Mouse (Mus musculus): ENCODE measurements around the gene Slc17a6. TPM values are rescaled to one million over a fixed set of nuclear protein-coding genes. Genes with fewer than 3 reads are reported as not detected.
"Not testable (repeated sequence)": the region's sequence is repeated elsewhere in the genome, so short reads cannot be mapped to it uniquely, and the experiment has no call there.

Slc17a6 gene
- total RNA-seq, 4 experiments from 2014 or later = 15.1 to 21.9 (median 21.1) TPM

DNA sequence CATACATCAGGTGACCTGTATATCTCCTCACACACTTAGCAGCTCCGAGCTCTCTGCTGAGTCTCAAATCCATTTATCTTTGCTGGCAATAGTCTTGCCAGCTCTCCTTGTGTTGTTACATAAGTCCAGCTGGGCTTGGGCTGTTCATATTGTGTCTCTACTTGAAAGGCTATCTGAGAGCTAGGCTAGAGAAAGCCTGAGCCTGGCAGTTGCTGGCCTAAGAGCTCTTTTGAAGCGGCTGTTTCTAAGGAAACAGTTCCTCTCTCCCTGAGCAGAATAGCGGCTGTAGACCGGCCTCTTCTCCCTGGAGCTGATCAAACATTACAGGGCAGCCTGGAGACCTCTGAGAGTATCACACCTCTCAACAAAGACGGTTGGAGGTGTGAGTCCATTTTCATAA is 40.6 kb downstream of the Slc17a6 start:
- DNase-seq (ENCODE audit: low spot score in 2 of 2) = peak; percentile 3 to 4

DNA sequence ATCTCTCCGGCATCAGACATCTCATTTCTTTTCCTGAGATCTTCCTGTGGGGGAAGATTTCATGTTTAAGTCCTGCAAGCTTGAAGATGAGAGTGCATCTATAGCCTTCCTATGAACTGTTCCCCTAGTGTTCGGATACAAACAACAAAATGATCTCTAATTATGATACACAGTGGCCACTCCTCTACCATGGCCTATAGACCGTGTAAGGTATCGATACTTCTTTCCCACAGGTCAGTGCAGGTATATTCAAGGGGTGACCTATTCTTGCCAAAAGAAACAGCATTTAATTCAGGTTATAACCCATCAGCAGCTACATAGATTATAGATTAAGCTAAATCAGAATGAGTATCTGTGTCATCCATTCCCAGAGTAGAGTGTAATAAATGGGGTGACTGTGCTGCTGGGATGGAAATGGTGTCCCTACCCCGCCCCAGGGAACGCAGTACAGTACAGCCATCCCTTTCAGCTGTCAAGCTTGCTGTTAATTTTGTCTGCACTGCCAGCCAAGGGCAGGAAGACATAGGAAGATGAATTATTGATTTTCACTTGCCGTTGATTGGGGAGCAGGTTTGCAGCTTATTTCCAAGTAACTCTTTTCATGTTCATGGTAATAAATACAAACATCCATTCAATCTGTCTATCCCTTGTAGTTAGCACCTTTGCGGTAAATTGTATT is 71.9 kb downstream of the Slc17a6 start:
- no peak for DNase-seq (ENCODE audit: low spot score in 2 of 2)

DNA sequence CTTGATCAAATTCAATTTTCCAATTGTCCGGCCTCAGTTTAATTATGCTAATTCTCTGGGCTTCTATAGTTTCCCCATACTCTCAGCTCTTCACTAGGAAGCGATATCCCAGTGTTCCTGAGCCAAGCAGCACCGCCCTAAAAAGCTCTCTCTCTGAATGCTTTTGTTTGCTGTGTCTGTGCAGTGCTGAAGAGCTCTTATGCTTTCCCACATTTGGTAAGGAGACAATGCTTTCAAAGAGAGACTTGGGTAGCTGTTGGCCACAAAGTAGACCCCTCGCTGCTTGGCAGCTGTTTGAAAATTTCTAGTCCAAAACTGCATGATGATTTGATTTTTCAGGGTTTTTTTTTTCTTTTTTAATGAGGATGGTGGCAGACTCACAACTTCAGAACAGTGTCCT is 72.6 kb downstream of the Slc17a6 start:
- no peak for DNase-seq (ENCODE audit: low spot score in 2 of 2)

DNA sequence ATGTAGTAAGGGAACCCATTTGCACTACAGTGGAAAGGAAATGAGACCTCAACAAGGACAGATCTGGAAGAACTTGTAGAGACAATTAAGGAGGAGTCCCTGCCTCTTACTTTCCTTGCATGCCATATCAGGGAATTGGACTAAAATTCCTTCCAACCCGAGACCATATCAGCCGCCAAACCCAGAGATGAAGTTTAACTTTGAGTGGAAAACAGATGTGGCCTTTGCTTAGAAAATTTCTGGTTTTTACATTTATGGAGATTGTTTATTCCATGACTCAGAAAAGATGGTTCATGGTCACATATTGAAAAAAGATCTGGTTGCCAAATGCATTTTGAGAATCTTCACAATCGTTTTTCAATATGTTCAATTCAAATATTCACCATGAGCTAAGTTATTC is 87.7 kb downstream of the Slc17a6 start:
- no peak for DNase-seq (ENCODE audit: low spot score in 2 of 2)

DNA sequence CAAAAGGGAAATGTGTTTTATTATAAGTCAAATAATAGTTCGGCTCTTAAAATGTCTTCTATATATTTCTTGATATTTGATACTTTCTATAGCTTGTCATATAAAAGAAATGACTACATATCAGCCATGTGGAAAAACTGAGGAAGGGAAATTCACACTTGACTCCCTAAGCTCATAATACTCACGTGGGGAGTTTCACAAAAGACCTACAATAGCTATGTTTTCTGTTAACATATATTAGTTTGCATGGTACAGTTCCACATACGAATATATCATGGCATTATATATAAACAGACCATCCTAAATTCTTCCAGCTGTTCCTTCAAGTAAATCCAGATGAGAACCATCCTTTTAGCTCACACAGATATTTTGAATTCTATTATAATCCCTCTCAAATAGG is 88.5 kb downstream of the Slc17a6 start:
- DNase-seq (ENCODE audit: low spot score in 2 of 2) = not testable (repeated sequence)

DNA sequence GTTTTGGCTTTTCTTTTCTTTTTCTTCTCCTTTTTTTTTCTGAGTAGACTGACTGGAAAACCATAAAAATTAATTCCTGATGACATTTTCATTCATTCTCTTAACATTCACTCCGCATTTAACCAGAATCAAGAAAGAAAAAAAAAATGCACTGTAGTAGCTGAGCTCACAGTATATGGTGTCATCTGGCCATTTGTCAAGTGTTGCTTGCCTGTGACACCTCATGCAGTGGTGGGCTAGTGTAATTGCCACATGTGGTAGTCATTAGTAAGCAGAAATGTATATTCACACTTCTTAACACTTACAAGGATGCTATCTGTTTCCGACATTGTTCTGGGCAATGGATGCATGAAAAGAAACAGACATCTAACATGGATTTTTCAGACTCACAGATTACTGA is 94.0 kb downstream of the Slc17a6 start:
- no peak for DNase-seq (ENCODE audit: low spot score in 2 of 2)

Other genes starting within 250 kb of the Slc17a6 start
- 1 to 10 TPM in 3 of 4 experiments, under 1 TPM in 1; 0.95 to 1.3 (median 1.2) TPM for gene Ano5, start 111.0 kb upstream of the Slc17a6 start, total RNA-seq (2022)
- gene Gas2, start 240.0 kb downstream of the Slc17a6 start, total RNA-seq (2022) = 10 to 100 TPM; 21.7 to 32.5 (median 25.7) TPM
- 1 to 10 TPM; 3.6 to 5.6 (median 4.3) TPM for gene Fancf, start 240.3 kb downstream of the Slc17a6 start, total RNA-seq (2022)

Measured in layer of hippocampus, adult 8-10 months (tissue).